Mouse (Mus musculus): ENCODE measurements around the gene Myo10.

- TF ChIP-seq GATA1 (IDR thresholded peaks at IDR 0.05; ENCODE audit: borderline replicate concordance, low read length) (no peak), FLI1 (IDR thresholded peaks at IDR 0.05; ENCODE audit: low read length) (no peak)
Observed at GRCm38 (mm10) chr15:25603286-25603685, 19.0 kb upstream of the Myo10 start.
